In the genomic region with DNA sequence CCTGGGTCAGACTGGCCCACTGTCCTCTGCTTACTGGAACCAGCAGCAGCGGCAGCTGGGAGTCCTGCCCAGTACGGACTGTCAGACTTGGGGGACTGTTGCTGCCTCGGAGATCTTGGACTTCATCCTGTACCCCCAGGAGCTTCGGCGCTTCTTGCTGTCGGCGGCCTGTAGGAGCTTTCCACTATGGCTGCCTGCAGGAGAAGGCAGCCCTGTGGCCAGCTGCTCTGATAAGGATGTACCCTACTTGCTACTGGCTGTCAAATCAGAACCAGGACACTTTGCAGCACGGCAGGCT, we compare ENCODE assay signal across 11 mouse cellular contexts. TPM values are rescaled to one million over a fixed set of nuclear protein-coding genes. Genes with fewer than 3 reads are reported as not detected.
DNase-seq lines count a peak whose midpoint lies in the region; ATAC-seq and TF ChIP-seq lines count a peak whose summit lies in the region.
"Had no signal": no experiment of that assay in that cellular context is flagged by ENCODE, and none has a peak within 500 bp of the region (broad histone marks: within the 10 kb centered on the region; RNA-seq: fewer than 3 reads in every experiment).

No protein-coding gene starts in this region.

- no peak for DNase-seq in liver, adult 2 months (ENCODE audit: extremely low read depth, low read depth, low spot score)
- DNase-seq in liver = no peak
- DNase-seq in embryonic facial prominence, embryonic 11.5 days (ENCODE audit: low spot score) = no peak
- peak; percentile 32 for DNase-seq in heart, postnatal 4 days
- DNase-seq in liver, embryonic 14.5 days (ENCODE audit: low read depth in 3 of 3, low spot score in 3 of 3) = no peak
- no peak for DNase-seq in adrenal gland, postnatal 25 days
- DNase-seq in right cerebral cortex, postnatal 10 days (ENCODE audit: low spot score in 2 of 2) = no peak
- DNase-seq: thymus, adult 18-20 months had no signal

- H3K4me1 ChIP-seq in liver, adult 2 months (ENCODE audit: control insufficient read depth, insufficient read depth, low read length) = no peaks in the 10 kb centered on the region
- no peaks in the 10 kb centered on the region for H3K4me1 ChIP-seq in embryonic facial prominence, embryonic 11.5 days (ENCODE audit: control insufficient read depth, insufficient read depth, low read length)
- peaks cover 7 to 11% of the 10 kb centered on the region in 2 experiments for H3K4me1 ChIP-seq in liver, embryonic 14.5 days (replicated peaks; ENCODE audit: control insufficient read depth in 2 of 2, insufficient read depth in 2 of 2, low read length in 1 of 2)

- H3K79me2 ChIP-seq in liver, adult 2 months (ENCODE audit: control insufficient read depth, insufficient read depth, low read length) = no peaks in the 10 kb centered on the region

- no peak for TF ChIP-seq POLR2A in liver, adult 2 months (IDR thresholded peaks at IDR 0.05; ENCODE audit: extremely low read depth, insufficient read depth, low read length)

- ATAC-seq in embryonic facial prominence, embryonic 11.5 days (replicated peaks; ENCODE audit: insufficient number of reproducible peaks, low FRiP score, low TSS enrichment, low read depth) = no peak
- no peak for ATAC-seq in liver, embryonic 14.5 days (ENCODE audit: insufficient read depth)
- no peak for ATAC-seq in CD4-positive, CD25-positive, alpha-beta regulatory T cell, adult 4 months
- ATAC-seq: Patski had no signal

- TF ChIP-seq CTCF in liver, adult 2 months (IDR thresholded peaks at IDR 0.05; ENCODE audit: low read depth, low read length) = no peak
- TF ChIP-seq CTCF in liver, embryonic 14.5 days (IDR thresholded peaks at IDR 0.05; ENCODE audit: low read depth) = no peak

- no peaks in the 10 kb centered on the region for H3K27me3 ChIP-seq in liver, adult 2 months (ENCODE audit: control insufficient read depth, insufficient read depth, low read length)
- no peaks in the 10 kb centered on the region; the same call in 1 of the 2 replicates for H3K27me3 ChIP-seq in embryonic facial prominence, embryonic 11.5 days (ENCODE audit: control insufficient read depth, insufficient read depth, low read length)
- no peaks in the 10 kb centered on the region for H3K27me3 ChIP-seq in liver, embryonic 14.5 days (ENCODE audit: control insufficient read depth, insufficient read depth, low read length)
- H3K27me3 ChIP-seq: Patski had no signal

- H3K4me3 ChIP-seq in liver, adult 2 months (ENCODE audit: insufficient read depth, low read depth, low read length) = peak overlapping the region; percentile 29; the same call in 1 of the 2 replicates
- H3K4me3 ChIP-seq in embryonic facial prominence, embryonic 11.5 days (ENCODE audit: low read depth, low read length) = no peak overlapping the region
- H3K4me3 ChIP-seq in liver, embryonic 14.5 days (ENCODE audit: insufficient read depth in 1 of 2, low read depth in 2 of 2, low read length in 2 of 2) = no peak overlapping the region

- H3K9ac ChIP-seq in liver, adult 2 months (ENCODE audit: low read depth, low read length) = peak overlapping the region; percentile 22; the same call in 1 of the 2 replicates
- no peak overlapping the region; the same call in 1 of the 2 replicates for H3K9ac ChIP-seq in embryonic facial prominence, embryonic 11.5 days (replicated peaks; ENCODE audit: low read length)
- no peak overlapping the region for H3K9ac ChIP-seq in liver, embryonic 14.5 days (replicated peaks)

- WGBS in liver, adult 2 months = 79% methylated on average over 8 of the region's 8 CpGs
- WGBS in embryonic facial prominence, embryonic 11.5 days = 53% methylated on average over 8 of the region's 8 CpGs
- 50% methylated on average over 8 of the region's 8 CpGs for WGBS in liver, embryonic 14.5 days (ENCODE audit: insufficient replicate concordance)

- H3K36me3 ChIP-seq in liver, adult 2 months (ENCODE audit: control insufficient read depth, insufficient read depth, low read length) = peaks cover 7% of the 10 kb centered on the region; the same call in 1 of the 2 replicates
- H3K36me3 ChIP-seq in embryonic facial prominence, embryonic 11.5 days (replicated peaks; ENCODE audit: control insufficient read depth, insufficient read depth, low read depth, low read length) = no peaks in the 10 kb centered on the region
- no peaks in the 10 kb centered on the region for H3K36me3 ChIP-seq in liver, embryonic 14.5 days (replicated peaks; ENCODE audit: control insufficient read depth, insufficient read depth, low read depth)

- TF ChIP-seq EP300 in liver, embryonic 14.5 days (IDR thresholded peaks at IDR 0.05; ENCODE audit: low read depth) = no peak

- H3K9me3 ChIP-seq in embryonic facial prominence, embryonic 11.5 days (replicated peaks; ENCODE audit: control insufficient read depth, low read length) = no peaks in the 10 kb centered on the region
- no peaks in the 10 kb centered on the region for H3K9me3 ChIP-seq in liver, embryonic 14.5 days (ENCODE audit: control insufficient read depth, low read length)

- H3K4me2 ChIP-seq in embryonic facial prominence, embryonic 11.5 days (ENCODE audit: low read depth, low read length) = peak overlapping the region; percentile 68
- peak overlapping the region; percentile 74 for H3K4me2 ChIP-seq in liver, embryonic 14.5 days (ENCODE audit: low read depth)

- no peak overlapping the region for H3K27ac ChIP-seq in liver, adult 2 months (replicated peaks; ENCODE audit: insufficient read depth, low read depth, low read length)
- H3K27ac ChIP-seq in embryonic facial prominence, embryonic 11.5 days (replicated peaks; ENCODE audit: low read depth, low read length) = no peak overlapping the region
- no peak overlapping the region for H3K27ac ChIP-seq in liver, embryonic 14.5 days

RNA-seq across cellular contexts. Expression of a gene that starts 1.8 kb away (rescaled TPM):
- 0.46 and 0.67 TPM in 2 replicates for total RNA-seq in liver, adult 2 months (2014; rRNA removed)
- 0.90 and 1.1 TPM in 2 replicates for polyA plus RNA-seq in liver, adult 2 months (2012; rRNA removed)
- polyA plus RNA-seq in embryonic facial prominence, embryonic 11.5 days (2014; fragmentation: Nextera tagmentation; extraction: Ambion mirVana) = 0.66 and 1.0 TPM in 2 replicates
- 1 to 10 TPM; 2.2 to 3.0 TPM for total RNA-seq in heart, postnatal 4 days (2021)
- 1.6 TPM in 2 replicates for polyA plus RNA-seq in liver, embryonic 14.5 days (2012; rRNA removed)
- 0.72 and 0.81 TPM in 2 replicates for polyA plus RNA-seq in liver, embryonic 14.5 days (2014; fragmentation: Nextera tagmentation; extraction: Ambion mirVana)
- under 1 TPM; 0.27 to 0.81 TPM for polyA plus RNA-seq in CD4-positive, CD25-positive, alpha-beta regulatory T cell, adult 4 months (2017; shearing (Covaris generic))
- total RNA-seq in adrenal gland, postnatal 25 days (2021) = 0.90 and 2.8 TPM in 2 replicates

RNA-seq across cellular contexts. Expression of a gene that starts 9.1 kb away (rescaled TPM):
- total RNA-seq in liver, adult 2 months (2014; rRNA removed) = 36.0 and 40.7 TPM in 2 replicates
- 62.3 and 64.0 TPM in 2 replicates for polyA plus RNA-seq in liver, adult 2 months (2012; rRNA removed)
- polyA plus RNA-seq in embryonic facial prominence, embryonic 11.5 days (2014; fragmentation: Nextera tagmentation; extraction: Ambion mirVana) = 32.4 and 36.8 TPM in 2 replicates
- 10 to 100 TPM; 46.1 to 49.5 TPM for total RNA-seq in heart, postnatal 4 days (2021)
- 8.1 and 9.6 TPM in 2 replicates for polyA plus RNA-seq in liver, embryonic 14.5 days (2012; rRNA removed)
- polyA plus RNA-seq in liver, embryonic 14.5 days (2014; fragmentation: Nextera tagmentation; extraction: Ambion mirVana) = 6.9 and 7.4 TPM in 2 replicates
- polyA plus RNA-seq in CD4-positive, CD25-positive, alpha-beta regulatory T cell, adult 4 months (2017; shearing (Covaris generic)) = 10 to 100 TPM; 44.2 to 66.2 TPM
- total RNA-seq in adrenal gland, postnatal 25 days (2021) = 29.1 and 33.1 TPM in 2 replicates

RNA-seq across cellular contexts. Expression of a gene that starts 12.6 kb away (rescaled TPM):
- total RNA-seq in liver, adult 2 months (2014; rRNA removed) = not detected in 2 replicates
- not detected in 2 replicates for polyA plus RNA-seq in liver, adult 2 months (2012; rRNA removed)
- polyA plus RNA-seq in embryonic facial prominence, embryonic 11.5 days (2014; fragmentation: Nextera tagmentation; extraction: Ambion mirVana) = not detected in 2 replicates
- total RNA-seq in heart, postnatal 4 days (2021) = not detected
- polyA plus RNA-seq in liver, embryonic 14.5 days (2012; rRNA removed) = 0.40 and 0.52 TPM in 2 replicates
- 0.47 and 0.51 TPM in 2 replicates for polyA plus RNA-seq in liver, embryonic 14.5 days (2014; fragmentation: Nextera tagmentation; extraction: Ambion mirVana)
- not detected for polyA plus RNA-seq in CD4-positive, CD25-positive, alpha-beta regulatory T cell, adult 4 months (2017; shearing (Covaris generic))
- not detected in 2 replicates for total RNA-seq in adrenal gland, postnatal 25 days (2021)
- total RNA-seq: left cerebral cortex, adult 8-10 months had no signal
- polyA plus RNA-seq: Patski had no signal

RNA-seq across cellular contexts. Expression of a gene that starts 30.5 kb away (rescaled TPM):
- 273 and 293 TPM in 2 replicates for total RNA-seq in liver, adult 2 months (2014; rRNA removed)
- polyA plus RNA-seq in liver, adult 2 months (2012; rRNA removed) = 521 and 573 TPM in 2 replicates
- 45.1 and 55.4 TPM in 2 replicates for polyA plus RNA-seq in embryonic facial prominence, embryonic 11.5 days (2014; fragmentation: Nextera tagmentation; extraction: Ambion mirVana)
- total RNA-seq in heart, postnatal 4 days (2021) = 10 to 100 TPM; 46.7 to 59.4 TPM
- 20.1 and 22.0 TPM in 2 replicates for polyA plus RNA-seq in liver, embryonic 14.5 days (2012; rRNA removed)
- polyA plus RNA-seq in liver, embryonic 14.5 days (2014; fragmentation: Nextera tagmentation; extraction: Ambion mirVana) = 17.3 and 21.0 TPM in 2 replicates
- 10 to 100 TPM; 16.6 to 27.7 TPM for polyA plus RNA-seq in CD4-positive, CD25-positive, alpha-beta regulatory T cell, adult 4 months (2017; shearing (Covaris generic))
- total RNA-seq in adrenal gland, postnatal 25 days (2021) = 180 and 185 TPM in 2 replicates

RNA-seq across cellular contexts. Expression of a gene that starts 30.7 kb away (rescaled TPM):
- total RNA-seq in liver, adult 2 months (2014; rRNA removed) = 30.4 and 32.1 TPM in 2 replicates
- polyA plus RNA-seq in liver, adult 2 months (2012; rRNA removed) = 70.3 and 75.1 TPM in 2 replicates
- polyA plus RNA-seq in embryonic facial prominence, embryonic 11.5 days (2014; fragmentation: Nextera tagmentation; extraction: Ambion mirVana) = 63.1 and 69.5 TPM in 2 replicates
- total RNA-seq in heart, postnatal 4 days (2021) = 10 to 100 TPM; 18.8 to 19.6 TPM
- 33.7 and 35.2 TPM in 2 replicates for polyA plus RNA-seq in liver, embryonic 14.5 days (2012; rRNA removed)
- 48.1 and 51.6 TPM in 2 replicates for polyA plus RNA-seq in liver, embryonic 14.5 days (2014; fragmentation: Nextera tagmentation; extraction: Ambion mirVana)
- polyA plus RNA-seq in CD4-positive, CD25-positive, alpha-beta regulatory T cell, adult 4 months (2017; shearing (Covaris generic)) = 100 to 1,000 TPM in 1 of 2 experiments, 10 to 100 TPM in 1; 97.0 to 157 TPM
- total RNA-seq in adrenal gland, postnatal 25 days (2021) = 47.6 and 59.4 TPM in 2 replicates
